Mouse (Mus musculus) layer of hippocampus, postnatal 36 days (tissue): ENCODE data around the gene Atp5l. TPM values are rescaled to one million over a fixed set of nuclear protein-coding genes. Genes with fewer than 3 reads are reported as not detected.

Experiments used
- DNase-seq, 2 experiments: peaks; one replicate each; pipeline ENCODE4 v3.0.0; 2022
- total RNA-seq, 2 experiments: library from RNA; stranded (reverse); gene quantifications; 2 replicates each; pipeline ENCODE4 v1.2.3; 2021

Atp5l gene
- total RNA-seq, 2 experiments from 2014 or later, result 339 to 375 TPM

DNA sequence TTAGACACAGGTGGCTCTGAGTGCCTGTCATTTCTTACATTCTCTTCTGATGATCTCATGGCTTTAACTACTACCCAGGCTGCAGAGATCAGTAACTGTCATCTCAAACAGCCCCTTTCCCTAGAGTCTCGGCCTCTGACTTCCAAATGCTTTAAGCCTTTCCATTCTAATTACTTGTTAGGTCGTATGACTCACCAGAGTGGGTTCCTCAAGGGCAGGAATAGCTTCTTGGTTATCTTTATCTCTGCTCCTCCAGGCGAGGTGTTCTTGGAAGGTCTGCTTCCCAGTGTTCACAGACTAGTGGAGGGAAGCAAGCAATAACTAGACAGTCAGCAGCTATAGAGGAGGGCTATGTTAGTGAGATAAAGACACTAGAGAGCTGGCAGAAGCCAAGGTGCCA is 27.9 kb downstream of the Atp5l start:
- DNase-seq, result no peak

DNA sequence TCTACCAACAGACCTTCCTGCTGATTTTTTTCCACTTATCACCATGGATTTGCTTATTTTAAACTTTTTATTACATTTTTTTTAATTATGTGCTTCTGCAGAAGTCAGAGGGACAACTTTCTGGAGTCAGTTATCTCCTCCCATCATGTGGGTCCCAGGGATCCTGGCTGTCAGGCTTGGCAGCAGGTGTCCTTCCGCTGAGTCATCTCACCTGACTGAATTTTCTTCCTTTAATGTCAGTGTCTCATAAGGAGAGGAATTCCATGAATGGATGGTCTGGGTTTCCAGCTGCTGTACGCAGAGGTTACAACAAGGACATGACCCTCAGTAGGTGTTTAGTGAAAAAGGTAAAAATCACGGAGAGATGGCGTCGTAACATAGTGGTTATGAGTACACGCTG is 29.3 kb downstream of the Atp5l start:
- no peak for DNase-seq

DNA sequence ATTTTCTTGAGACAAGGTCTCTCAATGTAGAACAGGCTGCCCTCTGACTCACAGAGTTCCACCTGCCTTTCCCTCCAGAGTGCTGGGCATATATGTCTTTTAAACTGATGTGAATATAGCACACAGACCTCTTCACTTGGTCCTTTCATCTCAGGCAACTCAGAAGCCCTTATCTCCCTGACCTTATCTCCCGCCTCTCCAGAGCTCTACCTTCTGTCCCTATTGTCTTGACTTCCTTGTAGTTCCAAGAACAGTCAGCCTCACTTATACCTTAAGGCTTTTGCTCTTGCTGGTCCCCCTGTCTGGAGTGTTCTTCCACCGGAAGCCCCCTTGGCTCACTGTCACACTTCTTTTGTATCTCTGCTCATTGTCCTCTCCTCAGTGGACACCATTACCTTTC is 30.4 kb downstream of the Atp5l start:
- DNase-seq, result no peak

DNA sequence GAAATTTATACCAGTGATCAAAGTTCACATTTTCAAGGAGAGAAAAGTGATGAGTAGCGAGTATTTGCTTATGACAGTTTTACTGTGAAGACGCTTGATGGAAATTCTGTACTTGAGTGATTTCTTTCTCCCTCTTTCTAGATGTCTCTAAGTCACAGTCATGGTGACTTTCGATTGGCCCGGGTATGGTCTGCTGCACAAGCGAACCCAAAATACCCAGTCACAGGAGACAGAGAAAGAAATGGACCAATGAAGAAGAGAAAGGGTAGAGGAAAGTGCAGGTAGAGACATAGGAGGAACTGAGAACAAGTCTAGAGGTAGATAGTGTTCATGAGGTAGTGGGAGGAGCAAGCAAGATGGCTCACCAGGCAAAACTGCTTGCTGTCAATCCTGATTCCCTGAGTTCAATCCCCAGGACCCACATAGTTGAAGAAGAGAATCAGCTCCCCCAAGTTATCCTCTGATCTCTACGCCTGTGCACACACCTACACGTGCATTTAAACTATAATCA is 32.4 kb downstream of the Atp5l start:
- DNase-seq, result no peak

DNA sequence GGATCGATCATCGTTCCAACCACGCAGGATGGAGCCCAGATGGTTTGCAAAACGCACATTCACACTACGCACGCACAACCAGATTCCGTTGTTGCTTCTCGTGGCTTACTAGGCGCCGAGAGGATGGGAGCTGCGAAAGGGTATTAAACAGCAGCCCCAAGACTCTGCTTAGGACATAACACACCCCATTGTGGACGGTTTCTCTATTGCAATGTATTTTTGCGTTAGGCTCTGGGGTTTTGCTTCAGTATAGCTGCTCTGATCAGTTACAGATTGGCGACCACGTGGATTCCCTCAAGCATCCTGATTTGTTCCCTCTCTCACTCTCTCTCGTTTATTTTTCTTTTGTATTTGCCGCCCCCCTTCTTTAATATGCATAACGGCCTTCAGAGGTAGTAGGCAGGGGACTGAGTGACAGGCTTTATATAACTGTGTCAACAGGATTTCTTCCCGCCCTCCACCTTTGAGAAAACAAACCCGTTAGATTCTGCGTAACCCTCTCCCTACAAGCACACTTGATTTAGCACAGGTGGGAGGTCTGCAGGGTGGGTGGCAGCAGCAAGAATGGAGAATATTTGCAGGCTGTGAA is 37.5 kb downstream of the Atp5l start:
- peak; percentile 67 to 72 for DNase-seq

DNA sequence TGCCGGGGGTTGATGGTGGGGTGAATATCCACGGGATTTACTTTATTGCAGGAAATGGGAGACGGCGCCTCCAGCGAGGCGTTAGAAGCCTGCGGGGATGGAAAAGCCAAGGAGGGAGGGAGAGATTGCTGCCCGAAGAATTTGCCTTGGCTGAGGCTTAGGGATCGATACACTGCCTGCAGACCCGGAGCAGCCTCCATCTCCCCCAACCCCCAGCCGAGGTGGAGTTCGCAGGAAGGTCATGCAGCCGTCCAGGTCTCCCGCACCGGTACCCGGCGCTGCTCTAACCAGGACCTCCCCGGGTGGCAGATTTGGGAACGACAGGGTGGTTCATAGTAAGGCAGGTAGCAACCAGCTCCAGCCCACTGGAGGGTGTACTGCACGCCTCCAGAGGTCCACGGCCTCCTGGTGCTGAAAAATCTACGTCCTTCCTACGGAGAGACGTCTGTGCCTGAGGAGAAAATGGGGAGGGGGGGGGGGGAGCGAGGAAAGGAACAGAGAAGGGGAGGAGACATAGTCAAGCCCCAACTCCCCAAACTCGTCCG is 38.0 kb downstream of the Atp5l start:
- DNase-seq, result peak; percentile 44 to 47

DNA sequence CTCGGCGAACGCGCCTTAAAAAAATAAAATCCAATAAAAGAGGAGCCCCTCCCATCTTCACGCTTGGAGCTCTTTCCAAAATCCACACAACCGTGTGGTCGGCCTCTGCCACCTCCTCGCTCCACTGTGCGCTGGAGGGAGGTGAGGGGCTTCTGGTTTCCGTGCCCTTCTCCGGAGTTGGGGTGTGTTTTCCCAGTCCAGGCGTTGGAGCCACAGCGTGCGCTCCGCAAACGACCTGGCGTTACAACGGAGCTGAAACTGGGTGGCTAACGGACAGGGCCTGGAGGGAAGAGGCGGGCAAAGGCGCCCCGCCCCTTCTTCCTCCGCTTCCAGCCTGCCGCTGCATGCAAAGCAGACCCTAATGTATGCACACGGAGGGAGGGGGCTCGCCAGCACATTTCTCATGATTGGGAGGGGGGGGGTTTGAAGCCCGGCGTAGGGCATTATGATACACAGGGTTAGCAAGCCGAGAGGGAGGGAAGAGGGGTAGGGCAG is 38.6 kb downstream of the Atp5l start:
- DNase-seq, result peak; percentile 68 to 77

DNA sequence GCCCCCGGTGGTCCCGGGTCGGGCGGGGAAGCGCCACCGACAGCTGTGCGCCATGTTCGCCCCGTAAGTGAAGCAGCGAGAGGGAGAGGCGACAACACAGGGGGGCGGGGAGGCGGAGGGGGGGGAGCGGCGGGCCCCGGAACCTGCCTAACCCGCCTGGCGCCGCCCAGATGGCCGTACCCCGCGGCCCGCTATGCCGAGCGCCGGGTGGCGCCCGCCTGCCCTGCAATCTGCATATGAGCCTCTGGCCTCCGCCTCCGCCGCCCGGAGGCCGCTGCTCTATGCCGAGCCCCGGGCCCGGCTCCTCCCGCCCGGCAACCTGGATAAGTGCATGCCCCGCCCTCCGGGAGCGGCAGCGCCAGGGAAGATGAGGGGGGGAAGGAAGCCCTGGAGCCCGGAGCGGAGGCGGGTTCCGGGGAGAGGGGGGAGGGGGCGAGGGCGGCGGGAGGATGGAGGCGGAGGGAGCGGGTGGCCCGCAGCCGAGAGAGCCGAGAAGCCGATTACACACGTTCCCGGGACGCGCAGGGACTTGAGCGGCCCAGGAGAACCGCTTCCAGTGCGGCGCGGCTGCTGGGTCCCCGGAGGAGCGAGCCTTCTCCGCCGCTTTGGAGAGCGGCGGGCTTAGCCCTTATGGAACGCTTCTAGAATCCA is 39.2 kb downstream of the Atp5l start, which contains the start of gene Kmt2a:
Gene Kmt2a, minus strand, starts transcription at position 76 of the 651 bp plus-strand sequence.
- DNase-seq, result peak; percentile 98 to 100

DNA sequence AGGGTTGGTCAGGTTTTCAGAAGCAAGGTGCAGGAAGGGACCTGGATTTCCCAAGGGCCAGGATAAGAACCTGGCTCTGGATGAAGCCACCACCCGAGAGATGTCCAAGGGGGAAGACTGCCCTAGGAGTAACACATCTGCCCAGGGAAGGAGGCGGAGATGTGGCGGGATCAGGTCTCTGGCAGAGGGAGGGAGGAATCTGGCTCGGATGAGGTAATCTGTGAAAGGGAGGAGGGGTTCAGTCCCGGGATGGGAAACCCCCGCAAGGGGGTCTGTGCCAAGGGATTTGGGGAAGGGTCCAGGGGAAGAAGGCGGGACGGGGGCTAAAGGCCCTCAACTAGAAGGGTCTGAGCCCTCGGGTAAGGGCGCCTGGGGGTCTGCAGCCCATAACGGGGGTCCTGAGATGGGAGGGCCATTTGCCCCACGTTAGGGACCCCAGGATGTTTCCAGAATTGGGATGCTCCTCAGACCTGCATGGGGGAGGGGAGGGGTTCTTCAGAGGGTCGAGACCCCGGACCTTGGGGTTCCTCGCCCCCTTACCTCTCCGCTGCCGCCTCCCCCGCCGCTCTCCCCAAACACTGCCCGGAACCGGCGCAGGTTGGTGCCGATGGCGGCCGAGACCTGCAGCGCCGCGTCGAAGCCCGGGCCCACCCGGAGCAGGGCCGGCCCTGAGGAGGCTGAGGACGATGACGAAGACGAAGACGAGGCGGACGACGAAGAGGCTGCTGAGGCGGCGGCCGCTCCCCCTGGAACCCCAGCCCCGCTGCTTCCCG is 40.0 kb downstream of the Atp5l start:
- no peak for DNase-seq

DNA sequence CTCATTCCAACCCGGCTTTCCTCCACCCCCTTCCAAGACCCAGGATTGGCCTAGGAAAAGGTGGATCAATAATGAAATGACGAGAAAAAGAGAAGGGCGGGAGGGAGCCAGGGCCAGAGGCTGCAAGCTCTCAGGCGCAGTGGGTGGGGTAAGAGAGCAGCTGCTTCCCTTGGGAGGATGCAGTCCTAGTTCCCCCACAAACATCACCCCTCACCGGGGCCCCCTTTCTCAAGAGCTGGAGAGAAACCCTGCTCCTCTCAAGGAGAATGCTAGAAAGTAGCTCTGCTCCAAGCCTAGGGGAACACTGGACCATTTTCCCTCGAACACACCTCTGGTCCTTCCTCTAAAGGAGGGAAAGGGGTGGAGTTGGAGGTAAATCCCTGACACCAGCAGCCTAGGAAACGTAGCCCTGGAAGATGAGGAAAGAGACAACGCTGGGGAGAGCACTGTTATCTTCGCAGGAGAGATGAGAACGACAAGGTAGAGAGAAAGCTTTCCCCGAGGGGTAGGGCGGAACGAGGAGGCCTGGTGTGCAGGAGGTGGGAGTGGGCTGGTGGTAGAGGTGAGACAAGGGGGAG is 40.8 kb downstream of the Atp5l start:
- peak in 1 of 2 experiments; percentile 27 for DNase-seq

DNA sequence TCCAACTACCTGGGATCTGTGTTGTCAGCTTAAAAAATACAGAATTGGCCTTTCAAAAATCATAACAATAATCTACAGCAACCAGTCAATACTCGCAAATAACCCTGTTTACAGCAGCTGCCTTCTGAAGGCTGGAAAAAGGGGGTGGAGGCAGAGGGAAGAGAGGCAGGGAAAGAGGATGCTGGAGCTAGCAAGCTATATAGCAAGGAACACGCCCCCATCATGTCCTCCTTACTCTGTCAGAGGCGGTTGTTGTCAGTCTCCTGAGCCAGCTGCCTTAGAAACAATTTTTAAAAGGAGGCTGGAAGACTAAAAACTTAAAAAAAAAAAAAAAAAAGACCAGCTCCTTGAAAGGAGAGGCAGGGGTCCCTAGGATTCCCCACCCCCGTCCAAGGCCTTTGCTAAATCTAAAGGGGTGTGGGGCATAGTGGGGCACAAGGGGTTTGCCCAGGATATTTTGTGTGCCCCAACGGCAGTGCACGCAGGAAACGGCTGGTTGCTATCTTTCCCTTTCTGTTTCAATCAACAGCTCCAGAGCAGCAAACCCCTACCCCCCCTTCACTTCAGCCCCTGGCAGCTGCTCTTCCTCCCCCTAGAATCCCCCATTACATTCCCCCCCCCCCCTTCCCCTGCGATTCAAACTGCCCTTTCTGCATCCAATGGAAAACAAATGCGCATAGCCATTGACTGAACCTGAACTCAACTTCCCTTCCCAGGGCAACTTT is 41.6 kb downstream of the Atp5l start:
- no peak for DNase-seq

DNA sequence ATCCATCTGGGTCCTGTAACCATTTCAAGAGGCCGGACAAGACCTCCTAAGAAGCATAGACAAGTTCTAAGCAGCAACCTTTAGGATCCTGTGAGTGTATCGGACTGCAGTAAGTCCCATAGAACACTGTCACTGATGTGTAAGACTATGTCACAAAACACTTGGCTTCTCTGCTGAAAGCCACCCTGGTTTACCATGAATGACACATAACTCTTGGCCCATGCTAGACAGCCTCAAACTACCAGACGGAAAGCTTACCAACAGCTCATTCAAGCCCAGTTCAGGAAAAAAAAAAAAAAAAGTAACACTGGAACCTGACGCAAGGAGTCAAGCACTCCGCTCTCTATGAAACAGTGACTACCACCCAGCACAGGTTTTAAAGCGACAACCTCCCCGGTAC is 42.9 kb downstream of the Atp5l start:
- DNase-seq, result no peak

DNA sequence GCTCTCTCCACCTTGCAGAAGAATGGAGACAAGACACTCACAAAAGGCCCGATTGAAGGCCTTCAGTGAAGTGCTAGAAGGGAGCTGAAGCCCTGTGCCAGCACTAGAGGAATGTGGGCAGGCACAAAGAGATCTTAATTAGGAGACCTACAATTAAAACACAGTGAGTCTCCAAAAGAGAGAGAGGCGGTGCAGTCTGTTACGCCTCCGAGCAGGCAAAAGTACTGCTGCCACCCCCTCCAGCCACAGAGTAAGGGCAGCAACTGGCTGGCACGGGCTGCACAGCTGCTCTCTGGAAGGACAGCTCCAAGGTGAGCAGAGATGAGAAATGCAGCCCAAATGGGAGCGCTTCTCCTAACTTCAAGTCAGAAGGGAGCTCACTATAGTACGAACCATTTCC is 45.1 kb downstream of the Atp5l start:
- DNase-seq, result peak; percentile 49 to 61

DNA sequence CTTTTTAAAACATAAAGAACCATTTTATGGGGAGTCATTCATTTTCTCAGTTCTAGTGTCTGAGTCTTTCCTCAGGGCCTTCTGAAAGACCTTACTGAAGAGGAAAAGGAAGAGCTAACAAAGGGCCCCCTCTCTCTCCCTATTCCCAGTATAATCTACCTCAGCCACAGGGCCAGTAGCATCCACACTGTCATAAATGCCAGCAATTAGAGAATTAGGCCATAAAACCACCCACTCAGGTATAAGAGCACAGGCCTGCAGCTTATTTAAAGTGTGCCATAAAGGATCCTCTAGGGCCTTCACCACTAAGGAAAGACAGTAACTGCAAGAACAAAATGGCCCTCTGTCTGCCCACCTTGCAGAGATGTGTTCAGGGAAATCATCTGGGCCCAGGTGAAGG is 46.3 kb downstream of the Atp5l start:
- no peak for DNase-seq

DNA sequence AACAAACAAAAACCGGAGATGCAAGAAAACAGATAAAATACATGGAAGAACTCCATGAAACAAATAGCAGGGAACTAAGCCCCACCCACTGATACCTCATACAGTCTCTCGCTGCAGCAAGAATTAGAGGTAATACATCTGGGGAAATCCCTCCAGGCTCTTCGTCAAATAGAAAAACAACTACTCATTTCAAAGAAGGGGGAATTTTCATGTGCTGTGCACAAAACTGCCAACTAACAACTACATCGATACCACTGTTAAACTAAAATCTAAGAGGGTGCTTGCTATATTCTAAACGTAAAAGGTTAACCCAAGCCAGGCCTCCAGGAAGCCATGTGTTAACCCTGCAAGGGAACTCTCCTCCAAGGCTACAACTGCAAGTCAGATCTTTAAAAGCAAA is 46.9 kb downstream of the Atp5l start:
- no peak for DNase-seq

DNA sequence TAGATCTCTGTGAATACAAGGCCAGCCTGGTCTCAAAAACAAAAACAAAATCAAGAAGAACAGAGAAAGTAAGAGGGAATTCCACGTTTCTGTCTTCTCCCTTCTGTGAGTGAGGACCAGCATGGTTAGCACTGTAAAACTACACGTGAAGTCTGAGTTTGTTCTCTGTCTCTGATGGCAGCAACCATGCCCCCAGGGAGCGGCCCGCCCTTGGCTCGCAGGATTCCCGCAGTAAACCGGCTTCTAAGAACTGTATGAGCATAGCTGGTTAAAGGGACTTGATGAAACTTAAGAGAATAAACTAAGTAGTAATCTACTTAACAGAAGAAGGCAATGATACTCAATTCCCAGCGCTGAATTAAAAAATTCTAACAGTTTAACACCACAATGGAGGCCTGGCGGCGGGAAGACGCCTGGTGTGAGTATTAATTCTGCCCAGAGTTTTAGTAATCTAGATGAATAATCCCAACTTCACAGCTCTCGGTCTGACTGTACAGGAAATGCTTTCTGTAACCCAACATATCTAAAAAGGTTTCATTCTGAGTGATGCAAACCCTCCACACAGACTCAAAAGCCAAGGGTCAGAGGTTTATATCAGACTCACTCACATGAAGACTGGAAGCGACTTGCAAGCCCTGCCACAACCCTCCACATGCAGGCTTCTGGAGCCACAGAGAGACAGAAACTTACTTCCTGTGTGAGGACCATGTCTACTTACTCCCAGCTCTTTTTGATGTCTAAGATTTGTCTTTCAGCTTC is 52.0 kb downstream of the Atp5l start:
- DNase-seq, result no peak

DNA sequence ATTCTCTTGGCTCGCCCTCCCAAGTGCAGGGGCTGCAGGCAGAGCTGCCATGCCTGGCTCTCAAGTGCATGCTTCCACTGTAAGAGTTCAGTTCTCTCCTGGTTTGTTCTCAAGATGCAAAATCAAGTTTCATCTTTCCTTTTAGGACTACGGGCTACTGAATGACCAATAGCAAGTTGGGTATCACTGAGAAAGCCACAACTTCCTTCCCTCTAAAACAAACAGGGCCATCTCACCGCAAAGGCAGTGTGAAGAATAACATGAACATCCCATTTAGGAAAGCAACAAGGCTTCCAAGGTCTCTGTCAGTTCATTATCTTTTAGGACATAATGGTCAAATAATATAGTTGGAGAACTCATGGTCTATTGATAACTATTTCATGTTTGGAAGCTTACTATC is 52.9 kb downstream of the Atp5l start:
- no peak for DNase-seq

DNA sequence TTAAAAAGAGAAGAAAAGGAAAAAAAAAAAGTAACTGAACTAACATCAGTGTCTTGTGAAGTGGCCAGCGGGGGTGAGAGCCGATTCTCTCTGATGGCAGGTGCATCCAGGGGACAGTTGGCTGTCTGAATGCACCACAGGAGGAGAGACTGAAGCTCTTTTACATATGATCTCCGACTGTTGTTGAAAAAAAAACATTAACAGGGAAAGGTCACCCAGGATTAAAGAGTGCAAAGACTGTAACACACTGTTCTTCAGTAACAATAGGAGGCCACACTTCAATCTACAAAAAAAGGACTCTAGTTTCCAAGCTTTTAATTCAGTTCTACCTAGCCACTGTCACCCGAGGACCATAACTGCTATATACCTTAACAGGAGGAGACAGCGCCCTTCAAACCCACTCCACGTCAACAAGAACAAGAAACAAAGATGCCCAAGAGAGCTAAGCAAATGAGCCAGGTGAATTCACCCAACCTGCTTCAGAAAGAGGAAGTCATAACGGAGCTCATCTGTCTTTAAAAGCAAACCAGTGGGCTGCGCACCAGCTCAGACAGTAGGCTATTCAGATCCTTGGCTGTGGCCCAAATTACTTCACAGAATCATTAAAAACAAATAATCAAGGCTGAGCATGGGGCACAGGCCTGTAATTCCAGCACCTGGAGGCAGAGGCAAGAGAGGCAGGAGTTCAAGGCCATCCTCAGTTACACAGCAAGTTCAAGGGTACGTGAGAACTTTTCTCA is 53.9 kb downstream of the Atp5l start:
- DNase-seq, result no peak
